Mouse (Mus musculus) forebrain, embryonic 10.5 days (tissue): Measurements from ENCODE around the gene Xab2. TPM values are rescaled to one million over a fixed set of nuclear protein-coding genes. Genes with fewer than 3 reads are reported as not detected.
A peak's percentile ranks its signal among the peaks of the same experiment; 100 is the strongest.
"Not testable (repeated sequence)": the region's sequence is repeated elsewhere in the genome, so short reads cannot be mapped to it uniquely, and the experiment has no call there.

Experiments
- DNase-seq: peaks from one replicate; pipeline ENCODE4 v3.0.0-alpha.2; 2017; ENCODE audit warnings: low spot score; ENCODE audit errors: extremely low spot score
- H3K27ac ChIP-seq: fragments of 300-500 bp; sonication (generic); 2 replicates; pipeline ENCODE4 v1.5.1; 2016; ENCODE audit warnings: mild to moderate bottlenecking
- H3K27me3 ChIP-seq: fragments of 300-500 bp; sonication (generic); 2 replicates; pipeline ENCODE4 v1.6.1; 2016; ENCODE audit warnings: mild to moderate bottlenecking; ENCODE audit not compliant: poor library complexity, severe bottlenecking
- H3K36me3 ChIP-seq: fragments of 300-500 bp; sonication (generic); replicated peaks from 2 replicates; pipeline ENCODE4 v1.6.1; 2016; ENCODE audit warnings: mild to moderate bottlenecking, moderate library complexity
- H3K4me1 ChIP-seq: fragments of 300-500 bp; sonication (generic); 2 replicates; pipeline ENCODE4 v1.6.1; 2016
- H3K4me3 ChIP-seq: fragments of 300-500 bp; sonication (generic); 2 replicates; pipeline ENCODE4 v1.5.1; 2016; ENCODE audit warnings: mild to moderate bottlenecking, moderate library complexity
- H3K9me3 ChIP-seq: fragments of 300-500 bp; sonication (generic); 2 replicates; pipeline ENCODE4 v1.6.1; 2016; ENCODE audit warnings: mild to moderate bottlenecking, moderate library complexity
- WGBS: fragments of 180-500 bp; shearing (Covaris S2); methylation state at CpG from one replicate; pipeline ENCODE4 v1.1.7; 2016; 5-methylcytosine and 5-hydroxymethylcytosine counted together
- polyA plus RNA-seq: library from polyadenylated mRNA; unstranded; fragments of >200 nt; fragmentation: Nextera tagmentation; extraction: Ambion mirVana; gene quantifications from 2 replicates; pipeline ENCODE4 v1.2.1, GENCODE M21; 2016

The Xab2 gene
- polyA plus RNA-seq, 1 experiment from 2014 or later = 76.9 TPM

DNA sequence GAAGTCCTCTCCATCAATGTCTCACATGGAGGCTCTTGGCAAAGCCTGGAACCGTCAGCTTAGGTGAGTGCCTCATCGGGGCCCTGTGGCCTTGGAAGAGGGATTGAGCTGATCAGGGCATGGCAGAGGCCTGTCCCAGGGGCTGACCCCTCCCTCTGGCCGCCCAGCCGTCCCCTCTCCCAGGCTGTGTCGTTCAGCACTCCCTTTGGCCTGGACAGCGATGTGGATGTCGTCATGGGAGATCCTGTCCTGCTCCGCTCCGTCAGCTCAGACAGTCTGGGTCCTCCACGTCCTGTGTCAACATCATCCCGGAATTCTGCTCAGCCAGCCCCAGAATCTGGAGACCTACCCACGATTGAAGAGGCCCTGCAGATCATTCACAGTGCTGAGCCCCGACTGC lies 17.7 kb downstream of the Xab2 start:
- no peak overlapping the region for H3K27ac ChIP-seq
- H3K27me3 ChIP-seq = no peaks in the 10 kb centered on the region
- 84% methylated on average over 13 of the region's 13 CpGs for WGBS
- DNase-seq = no peak
- H3K4me3 ChIP-seq = no peak overlapping the region
- no peaks in the 10 kb centered on the region for H3K4me1 ChIP-seq
- H3K36me3 ChIP-seq = peaks cover 96% of the 10 kb centered on the region
- no peaks in the 10 kb centered on the region for H3K9me3 ChIP-seq

DNA sequence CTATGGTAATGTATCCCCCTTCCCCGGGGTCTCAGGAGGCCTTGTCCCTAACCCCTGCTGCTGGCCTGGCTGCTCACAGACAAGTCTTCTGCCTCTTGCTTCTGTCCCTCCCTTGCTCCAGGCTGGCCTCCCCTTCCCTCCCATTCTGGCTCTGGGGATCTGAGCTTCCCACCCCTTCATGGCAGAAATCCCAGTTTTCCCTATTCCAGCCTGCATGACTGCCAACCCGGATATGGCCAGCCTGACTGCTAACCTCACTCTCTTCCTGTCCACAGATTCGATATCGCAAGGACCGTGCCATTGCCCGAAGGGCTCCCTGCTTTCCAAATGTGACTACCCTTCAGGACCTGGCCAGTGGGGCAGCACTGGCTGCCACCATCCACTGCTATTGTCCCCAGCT lies 20.7 kb downstream of the Xab2 start:
- no peak for DNase-seq
- Histone ChIP-seq H3K27ac (no peak overlapping the region), H3K27me3 (no peaks in the 10 kb centered on the region), H3K36me3 (peaks cover 77% of the 10 kb centered on the region), H3K9me3 (no peaks in the 10 kb centered on the region), H3K4me3 (no peak overlapping the region), H3K4me1 (no peaks in the 10 kb centered on the region)
- 91% methylated on average over 6 of the region's 6 CpGs for WGBS

DNA sequence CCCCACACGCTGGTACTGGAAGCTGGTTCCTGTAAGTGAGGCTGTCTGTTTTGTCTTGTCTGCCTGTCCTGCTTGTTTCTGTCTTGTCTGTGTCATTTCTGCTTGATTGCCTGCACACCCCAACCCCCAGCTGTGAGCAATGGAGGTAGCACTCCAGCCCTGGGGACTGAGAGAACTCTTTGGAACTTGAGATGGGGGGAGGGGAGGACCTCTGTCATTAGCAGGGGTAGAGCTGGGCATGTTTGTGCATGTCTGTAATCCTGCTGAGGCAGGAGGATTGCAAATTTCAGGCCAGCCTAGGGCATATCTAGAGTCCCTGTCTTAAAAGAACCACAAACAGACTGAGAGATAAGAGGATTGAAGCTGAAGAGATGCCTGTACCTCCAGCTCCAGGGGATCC lies 21.9 kb downstream of the Xab2 start:
- H3K27me3 ChIP-seq = no peaks in the 10 kb centered on the region
- no peaks in the 10 kb centered on the region for H3K4me1 ChIP-seq
- 72% methylated on average over 1 of the region's 1 CpGs for WGBS
- no peaks in the 10 kb centered on the region for H3K9me3 ChIP-seq
- H3K27ac ChIP-seq = no peak overlapping the region
- H3K4me3 ChIP-seq = no peak overlapping the region
- no peak for DNase-seq
- peaks cover 65% of the 10 kb centered on the region for H3K36me3 ChIP-seq

DNA sequence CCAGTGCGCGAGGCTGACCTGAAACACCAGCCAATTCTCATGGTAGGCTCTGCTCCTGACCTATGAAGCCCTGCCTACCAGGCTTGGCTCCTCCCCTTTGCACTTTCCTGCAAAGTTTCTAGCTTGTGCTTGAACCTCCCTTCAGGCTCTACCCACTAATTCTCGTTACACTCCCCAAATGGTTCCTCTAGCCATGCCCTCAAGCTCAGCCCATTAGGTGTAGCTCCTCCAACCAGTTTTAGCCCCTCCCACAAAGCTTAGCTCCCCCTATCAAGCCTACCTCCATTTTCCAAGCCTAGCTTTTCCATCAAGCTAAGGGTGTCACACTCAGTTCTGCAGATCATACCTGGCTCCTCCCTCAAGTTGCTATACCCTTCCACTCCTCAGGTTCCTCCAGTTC lies 23.1 kb downstream of the Xab2 start:
- Histone ChIP-seq H3K36me3 (peaks cover 53% of the 10 kb centered on the region), H3K4me1 (peaks cover 7% of the 10 kb centered on the region), H3K9me3 (no peaks in the 10 kb centered on the region), H3K4me3 (no peak overlapping the region), H3K27me3 (no peaks in the 10 kb centered on the region), H3K27ac (no peak overlapping the region)
- DNase-seq = no peak
- WGBS = 76% methylated on average over 3 of the region's 3 CpGs

DNA sequence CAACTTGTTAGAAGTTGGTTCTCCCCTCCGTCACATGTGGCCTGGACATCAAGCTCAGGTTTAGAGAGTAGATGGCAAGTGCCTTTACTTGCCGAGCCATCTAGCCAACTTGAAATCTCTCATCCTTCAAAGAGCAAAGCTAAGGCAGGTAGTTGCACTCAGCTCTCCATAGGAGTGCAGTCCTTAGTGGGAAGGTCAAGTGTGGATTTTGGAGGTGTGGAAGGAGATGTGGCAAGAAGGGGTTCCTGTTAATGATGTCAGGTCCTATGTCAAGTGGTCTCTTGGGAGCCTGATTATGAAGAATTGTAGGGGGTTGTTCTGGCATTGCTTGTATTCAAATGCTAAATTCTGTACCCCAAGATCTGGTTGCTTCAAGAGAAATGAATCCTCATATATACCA lies 26.6 kb downstream of the Xab2 start:
- WGBS = 86% methylated on average over 2 of the region's 2 CpGs
- Histone ChIP-seq H3K27me3 (no peaks in the 10 kb centered on the region), H3K4me3 (no peak overlapping the region), H3K4me1 (peaks cover 7% of the 10 kb centered on the region), H3K36me3 (peaks cover 21% of the 10 kb centered on the region), H3K27ac (no peak overlapping the region), H3K9me3 (no peaks in the 10 kb centered on the region)
- DNase-seq = no peak

DNA sequence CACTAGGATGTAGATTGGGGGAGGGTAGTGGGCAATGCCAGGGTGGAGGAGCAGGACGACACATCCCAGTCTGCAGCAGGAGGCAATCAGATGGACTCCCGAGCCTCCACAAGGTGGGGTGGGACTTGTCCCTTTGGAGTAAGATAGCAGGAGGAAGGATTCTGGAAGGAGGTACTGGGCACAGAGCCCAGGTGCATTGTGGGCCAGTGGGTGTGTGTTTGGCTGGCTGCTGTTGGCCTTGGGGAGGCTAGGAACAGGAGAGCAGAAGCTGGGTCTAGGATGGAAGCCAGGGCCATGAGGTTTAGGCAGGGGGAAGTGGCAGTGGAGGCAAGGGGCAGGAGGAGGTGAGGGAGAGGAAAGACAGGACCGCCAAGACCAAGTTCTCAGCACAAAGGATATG lies 27.6 kb downstream of the Xab2 start:
- no peak overlapping the region for H3K27ac ChIP-seq
- peaks cover 11% of the 10 kb centered on the region for H3K36me3 ChIP-seq
- H3K4me1 ChIP-seq = peaks cover 14% of the 10 kb centered on the region
- no peaks in the 10 kb centered on the region for H3K9me3 ChIP-seq
- no peak for DNase-seq
- no peak overlapping the region for H3K4me3 ChIP-seq
- 80% methylated on average over 3 of the region's 3 CpGs for WGBS
- peaks cover 6% of the 10 kb centered on the region; the same call in 1 of the 2 replicates for H3K27me3 ChIP-seq

DNA sequence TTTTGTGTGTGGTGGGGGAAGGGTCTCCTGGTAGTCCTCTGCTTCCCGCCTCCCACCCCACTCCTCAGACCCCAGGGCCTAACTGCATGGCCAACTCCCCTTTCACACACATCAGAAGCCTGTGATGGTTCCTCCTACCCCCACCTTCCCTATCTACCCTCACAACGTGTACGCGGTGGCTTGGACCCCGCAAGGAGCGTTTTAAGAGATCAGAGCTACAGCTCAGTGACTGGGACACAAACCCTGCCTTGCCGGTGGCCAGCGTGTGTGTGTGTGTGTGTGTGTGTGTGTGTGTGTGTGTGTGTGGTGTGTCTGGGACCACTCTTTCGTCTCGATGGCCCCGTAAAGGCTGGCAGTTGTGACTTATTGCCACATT lies 32.9 kb downstream of the Xab2 start:
- Histone ChIP-seq H3K4me1 (peaks cover 19% of the 10 kb centered on the region), H3K9me3 (no peaks in the 10 kb centered on the region), H3K27me3 (peaks cover 33% of the 10 kb centered on the region), H3K4me3 (peak overlapping the region; percentile 96), H3K36me3 (no peaks in the 10 kb centered on the region), H3K27ac (peak overlapping the region; percentile 90)
- WGBS = 2% methylated on average over 11 of the region's 11 CpGs
- peak; percentile 29 for DNase-seq

DNA sequence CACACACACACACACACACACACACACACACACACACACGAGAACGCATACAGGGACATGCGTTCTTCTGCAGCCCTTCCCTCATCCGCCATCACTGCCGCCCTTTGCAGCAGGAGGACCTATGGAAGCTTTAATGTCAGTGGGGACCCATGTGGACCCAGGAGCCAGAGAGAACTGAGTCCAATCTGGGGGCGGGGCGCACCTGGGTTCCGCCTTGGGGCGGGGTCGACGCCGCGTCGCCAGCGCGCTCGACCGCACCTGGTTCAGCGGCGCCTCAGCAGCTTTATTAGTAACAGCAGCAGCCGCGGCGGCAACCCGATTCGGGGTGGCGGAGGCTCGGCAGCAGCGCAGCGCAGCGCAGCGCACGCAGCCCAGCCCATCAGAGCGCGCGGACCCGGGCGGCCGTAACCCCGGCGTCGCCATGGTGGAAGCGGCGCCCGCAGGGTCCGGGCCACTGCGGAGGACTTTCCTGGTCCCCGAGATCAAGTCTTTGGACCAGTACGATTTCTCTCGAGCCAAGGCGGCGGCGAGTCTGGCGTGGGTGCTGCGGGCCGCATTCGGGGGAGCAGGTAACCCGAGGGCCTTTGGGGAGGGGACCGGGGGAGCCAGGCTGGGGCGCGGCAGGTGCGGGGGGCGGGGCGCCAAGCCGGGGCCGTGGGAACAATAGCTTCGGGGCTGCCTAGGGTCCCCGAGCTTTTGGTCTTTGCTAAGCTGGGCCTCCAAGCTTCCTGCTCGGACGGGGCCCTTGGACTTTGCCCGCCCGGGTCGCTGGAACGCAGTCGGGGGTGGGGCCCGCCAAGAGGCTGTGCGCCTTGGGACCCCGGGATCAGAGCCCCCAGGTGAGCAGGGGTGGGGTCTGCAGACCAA lies 33.5 kb downstream of the Xab2 start:
- under 1% methylated on average over 77 of the region's 77 CpGs for WGBS
- H3K27ac ChIP-seq = peak overlapping the region; percentile 90
- peak; percentile 68 for DNase-seq

DNA sequence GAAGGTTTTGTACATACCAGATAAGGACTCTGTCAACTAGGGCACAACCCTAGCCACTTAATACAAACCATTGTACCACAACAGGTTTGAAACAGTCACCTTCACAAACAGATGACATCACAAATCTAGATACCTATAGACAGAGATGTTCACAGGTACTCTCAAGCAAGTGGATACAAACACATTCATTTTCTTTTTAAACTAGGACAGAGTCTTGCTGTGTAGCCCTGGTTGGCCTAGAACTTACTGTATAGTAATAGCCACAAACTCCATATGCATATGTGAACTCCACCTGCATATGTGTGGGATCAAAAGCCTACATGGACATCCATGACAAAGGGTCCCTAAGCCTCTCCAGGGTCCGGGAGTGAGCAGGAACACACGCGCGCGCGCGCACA lies 34.1 kb downstream of the Xab2 start, which contains the start of gene Camsap3:
Gene Camsap3 (plus strand): TSS at position 301 of the 398 bp plus-strand sequence.
- 16% methylated on average over 7 of the region's 7 CpGs for whole genome bisulfite sequencing
- H3K4me3 ChIP-seq = peak within 1 kb of the TSS; percentile 96
- no peak for DNase-seq
- H3K9me3 ChIP-seq = no peaks in the 10 kb centered on the region
- peaks cover 33% of the 10 kb centered on the region for H3K27me3 ChIP-seq
- H3K27ac ChIP-seq = peak within 1 kb of the TSS; percentile 90
- peaks cover 18% of the 10 kb centered on the region for H3K4me1 ChIP-seq
- H3K36me3 ChIP-seq = no peaks in the 10 kb centered on the region

More for the DNA sequence above, 33.5 kb downstream of the Xab2 start:
- H3K27me3 ChIP-seq = peaks cover 33% of the 10 kb centered on the region
- peaks cover 18% of the 10 kb centered on the region for H3K4me1 ChIP-seq
- peak overlapping the region; percentile 96 for H3K4me3 ChIP-seq
- no peaks in the 10 kb centered on the region for H3K9me3 ChIP-seq
- H3K36me3 ChIP-seq = no peaks in the 10 kb centered on the region

DNA sequence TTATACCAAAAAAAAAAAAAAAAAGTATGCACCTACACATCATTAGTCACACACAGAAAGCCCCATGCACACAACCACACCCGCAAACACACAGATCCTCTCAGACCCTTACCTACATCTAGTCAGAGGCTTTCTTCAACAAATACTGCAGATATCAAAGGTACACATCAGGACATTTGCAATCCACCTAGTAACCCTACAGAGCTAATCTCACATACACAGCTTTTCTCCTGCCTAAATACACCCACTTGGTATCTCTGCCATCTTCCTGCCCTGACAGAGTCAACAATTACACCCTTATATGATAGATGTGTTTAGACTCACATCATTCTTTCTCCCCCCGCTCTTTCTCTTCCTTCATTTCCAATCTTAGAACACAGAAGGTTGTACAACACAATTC lies 34.7 kb downstream of the Xab2 start:
- Histone ChIP-seq H3K9me3 (no peaks in the 10 kb centered on the region), H3K36me3 (no peaks in the 10 kb centered on the region), H3K27ac (no peak overlapping the region), H3K4me1 (peaks cover 18% of the 10 kb centered on the region), H3K27me3 (peaks cover 33% of the 10 kb centered on the region), H3K4me3 (no peak overlapping the region)
- no peak for DNase-seq
- WGBS = 82% methylated on average over 2 of the region's 2 CpGs

DNA sequence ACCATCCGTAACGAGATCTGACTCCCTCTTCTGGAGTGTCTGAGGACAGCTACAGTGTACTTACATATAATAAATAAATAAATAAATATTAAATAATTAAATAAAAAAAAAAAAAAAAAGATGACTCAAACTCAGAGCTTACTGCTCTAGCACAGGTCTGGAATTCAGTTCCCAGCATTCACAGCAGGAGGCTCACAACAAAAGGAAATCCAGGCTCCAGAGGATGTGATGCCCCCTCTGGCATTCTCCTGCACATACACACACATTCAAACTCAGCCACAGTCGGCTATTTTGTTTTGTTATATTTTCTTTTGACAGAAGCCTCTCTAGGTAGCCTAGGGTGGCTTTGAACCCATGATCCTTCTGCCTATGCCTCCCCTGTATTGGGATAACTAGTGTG lies 39.2 kb downstream of the Xab2 start:
- H3K27me3 ChIP-seq = peaks cover 14% of the 10 kb centered on the region
- 86% methylated on average over 2 of the region's 3 CpGs for WGBS
- not testable (repeated sequence) for H3K9me3 ChIP-seq, H3K4me3 ChIP-seq, DNase-seq, H3K27ac ChIP-seq, H3K4me1 ChIP-seq, H3K36me3 ChIP-seq

DNA sequence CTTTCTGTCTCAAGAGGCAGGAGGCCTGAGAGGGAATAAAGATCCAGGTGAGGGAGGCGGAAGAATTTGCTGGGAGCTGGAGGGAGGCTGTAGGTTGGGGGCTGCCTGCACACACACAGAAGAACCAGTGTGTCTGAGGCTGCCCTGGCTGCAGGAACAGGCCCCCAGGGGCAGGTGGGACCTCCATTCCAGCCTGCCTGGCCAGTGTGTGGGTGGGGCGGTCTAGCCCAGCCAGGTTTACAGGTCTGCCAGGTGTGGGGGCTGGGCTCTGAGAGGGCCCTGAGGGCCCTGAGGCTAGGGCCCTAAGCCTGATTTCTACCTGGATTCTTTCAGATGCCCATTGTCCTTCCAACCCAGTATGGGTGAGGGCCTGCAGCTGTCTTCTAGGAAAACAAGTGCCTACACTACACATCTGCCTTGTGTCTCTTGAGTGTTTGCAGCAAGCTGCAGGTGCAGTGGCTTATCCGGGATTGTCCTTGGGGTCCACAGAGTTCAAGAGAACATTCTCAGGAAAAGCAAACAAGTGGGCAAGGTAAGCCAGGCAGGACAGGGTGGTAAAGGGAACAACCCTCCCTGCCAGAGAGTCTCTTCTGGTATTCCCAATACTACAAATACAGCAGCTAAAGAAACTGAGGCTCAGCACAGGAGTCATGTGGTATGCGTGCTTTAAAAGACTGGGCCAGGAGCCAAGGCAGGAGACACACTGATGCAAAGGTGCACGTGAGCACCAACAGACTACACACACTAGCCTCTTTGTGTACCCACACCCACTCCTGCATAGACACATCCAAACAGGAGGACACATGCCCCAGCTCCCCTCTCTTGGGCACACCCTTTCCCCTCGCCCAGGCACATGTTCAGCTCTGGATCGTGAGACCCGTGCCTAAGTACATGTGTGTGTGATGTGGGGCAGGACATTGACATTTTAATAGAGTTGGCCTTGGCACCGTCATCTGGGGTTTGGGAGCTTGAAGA lies 41.4 kb downstream of the Xab2 start:
- no peaks in the 10 kb centered on the region for H3K36me3 ChIP-seq
- no peak overlapping the region for H3K4me3 ChIP-seq
- WGBS = 84% methylated on average over 9 of the region's 9 CpGs
- H3K27ac ChIP-seq = no peak overlapping the region
- no peak for DNase-seq
- H3K9me3 ChIP-seq = no peaks in the 10 kb centered on the region
- H3K4me1 ChIP-seq = no peaks in the 10 kb centered on the region
- H3K27me3 ChIP-seq = no peaks in the 10 kb centered on the region
